Mouse (Mus musculus) heart, adult 2 months (tissue): ENCODE data around the gene Susd6.

Source experiments
- CTCF ChIP-seq: fragments of 200-600 bp; IDR thresholded peaks from 2 replicates; pipeline ENCODE4 v1.8.1; 2022; ENCODE audit warnings: antibody characterized with exemption, mild to moderate bottlenecking, moderate library complexity
- EP300 ChIP-seq: fragments of 200-500 bp; IDR thresholded peaks from 2 replicates; pipeline ENCODE4 v1.6.1; 2011; ENCODE audit warnings: low read depth, low read length, control low read depth; ENCODE audit not compliant: insufficient read depth
- POLR2A ChIP-seq: fragments of 200-500 bp; IDR thresholded peaks from 2 replicates; pipeline ENCODE4 v1.6.1; 2011; ENCODE audit warnings: mild to moderate bottlenecking, low read depth, low read length, control low read depth; ENCODE audit not compliant: insufficient read depth

- no peak for TF ChIP-seq CTCF
- TF ChIP-seq EP300, result no peak
- no peak for TF ChIP-seq POLR2A
Measured at GRCm38 (mm10) chr12:80925919-80926318, 135.6 kb downstream of the Susd6 start.
